Mouse (Mus musculus): Measurements from ENCODE around the gene Egf. TPM values are rescaled to one million over a fixed set of nuclear protein-coding genes. Genes with fewer than 3 reads are reported as not detected.

Gene Egf
- polyA plus RNA-seq, 1 experiment from 2014 or later, result 1.8 TPM

DNA sequence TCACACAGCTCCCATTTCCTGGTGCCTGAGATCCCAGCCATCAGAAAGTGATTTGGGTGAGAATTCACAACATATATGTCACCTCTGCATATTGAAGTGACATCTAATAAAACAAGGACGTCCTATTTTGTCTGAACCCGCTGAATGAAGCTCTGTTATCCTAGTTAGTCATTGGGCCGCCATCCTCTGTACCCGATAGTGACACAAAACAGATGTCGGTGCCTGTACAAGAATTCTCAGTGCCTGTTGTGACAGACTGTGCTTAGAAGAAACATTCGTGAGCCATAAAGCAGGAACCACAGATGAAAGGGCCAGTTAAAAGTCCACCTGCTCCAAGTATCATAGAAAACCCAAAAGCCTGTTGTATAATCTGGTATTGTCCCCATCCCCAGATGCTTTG, 117.7 kb downstream of the Egf start:
- no peak overlapping the region for H3K27ac ChIP-seq (ENCODE audit: low read depth, low read length)
- H3K9me3 ChIP-seq (ENCODE audit: control insufficient read depth, low read length), result no peaks in the 10 kb centered on the region
- no peaks in the 10 kb centered on the region; the same call in none of the 2 replicates for H3K4me1 ChIP-seq (ENCODE audit: control insufficient read depth, insufficient read depth, low read depth, low read length)
- H3K4me3 ChIP-seq (ENCODE audit: low read length), result no peak overlapping the region
- WGBS, result 93% methylated on average over 6 of the region's 6 CpGs
- 0 out of 2 replicates have a peak, but pooled peaks cover 2% of the 10 kb centered on the region for H3K36me3 ChIP-seq (ENCODE audit: control insufficient read depth, insufficient read depth, low read length)
- ATAC-seq, result no peak
- H3K4me2 ChIP-seq (ENCODE audit: low read length), result no peak overlapping the region
- no peak overlapping the region for H3K9ac ChIP-seq (ENCODE audit: low read depth, low read length)
- no peaks in the 10 kb centered on the region for H3K27me3 ChIP-seq (replicated peaks; ENCODE audit: control insufficient read depth, insufficient read depth, low read length)

GRCm38 (mm10) chr3:129634260-129634901, 120.7 kb downstream of the Egf start:
- Histone ChIP-seq H3K36me3 (ENCODE audit: control insufficient read depth, insufficient read depth, low read length) (0 out of 2 replicates have a peak, but pooled peaks cover 2% of the 10 kb centered on the region), H3K4me3 (ENCODE audit: low read length) (no peak overlapping the region), H3K4me1 (ENCODE audit: control insufficient read depth, insufficient read depth, low read depth, low read length) (no peaks in the 10 kb centered on the region), H3K4me2 (ENCODE audit: low read length) (no peak overlapping the region), H3K27ac (ENCODE audit: low read depth, low read length) (no peak overlapping the region), H3K27me3 (replicated peaks; ENCODE audit: control insufficient read depth, insufficient read depth, low read length) (no peaks in the 10 kb centered on the region), H3K9ac (ENCODE audit: low read depth, low read length) (no peak overlapping the region), H3K9me3 (ENCODE audit: control insufficient read depth, low read length) (no peaks in the 10 kb centered on the region)
- WGBS, result 87% methylated on average over 11 of the region's 11 CpGs
- peak; percentile 85 for ATAC-seq

DNA sequence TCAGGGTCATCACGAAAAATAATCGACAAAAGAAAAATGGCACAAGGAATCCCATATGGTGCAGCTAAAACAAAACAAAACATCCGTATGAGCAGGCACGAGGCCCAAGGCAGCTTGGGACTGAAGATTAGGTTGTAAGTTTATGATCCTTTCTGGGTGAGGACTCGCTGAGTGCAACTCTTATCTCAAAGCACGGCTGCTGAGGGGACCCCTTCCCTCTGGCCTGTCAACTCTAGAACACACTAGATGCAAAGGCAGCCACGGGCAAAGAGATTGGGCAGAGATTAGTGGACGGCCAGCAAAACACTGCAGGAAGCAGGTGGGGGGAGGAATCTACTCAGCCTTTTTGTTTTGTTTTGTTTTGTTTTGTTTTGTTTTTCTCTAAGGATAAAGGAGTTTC, 121.6 kb downstream of the Egf start:
- H3K4me3 ChIP-seq (ENCODE audit: low read length), result no peak overlapping the region
- H3K27ac ChIP-seq (ENCODE audit: low read depth, low read length), result no peak overlapping the region
- no peaks in the 10 kb centered on the region for H3K4me1 ChIP-seq (ENCODE audit: control insufficient read depth, insufficient read depth, low read depth, low read length)
- no peak overlapping the region for H3K9ac ChIP-seq (ENCODE audit: low read depth, low read length)
- 0 out of 2 replicates have a peak, but pooled peaks cover 2% of the 10 kb centered on the region for H3K36me3 ChIP-seq (ENCODE audit: control insufficient read depth, insufficient read depth, low read length)
- ATAC-seq, result no peak
- no peaks in the 10 kb centered on the region for H3K9me3 ChIP-seq (ENCODE audit: control insufficient read depth, low read length)
- no peak overlapping the region for H3K4me2 ChIP-seq (ENCODE audit: low read length)
- H3K27me3 ChIP-seq (replicated peaks; ENCODE audit: control insufficient read depth, insufficient read depth, low read length), result no peaks in the 10 kb centered on the region
- 79% methylated on average over 8 of the region's 8 CpGs for WGBS

DNA sequence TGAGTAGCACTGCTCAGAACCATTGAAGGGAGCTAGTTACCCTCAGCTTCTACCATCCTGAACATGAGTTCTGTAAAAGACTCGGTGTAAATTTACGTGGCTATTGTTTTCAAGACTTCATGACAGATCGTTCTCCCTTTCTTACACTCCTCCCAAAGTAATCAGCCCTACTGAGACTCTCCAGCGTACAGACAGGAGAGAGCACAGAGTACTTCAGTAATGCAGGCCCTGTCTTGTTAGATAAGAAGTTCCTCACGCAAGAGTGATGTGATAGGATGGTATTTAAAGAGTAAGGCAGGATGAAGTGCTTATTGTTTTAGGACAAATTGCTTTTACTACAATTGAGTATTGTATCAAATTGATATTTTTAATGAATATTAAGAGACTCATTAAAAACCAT, 123.3 kb downstream of the Egf start:
- Histone ChIP-seq H3K4me1 (ENCODE audit: control insufficient read depth, insufficient read depth, low read depth, low read length) (no peaks in the 10 kb centered on the region), H3K27me3 (replicated peaks; ENCODE audit: control insufficient read depth, insufficient read depth, low read length) (no peaks in the 10 kb centered on the region), H3K4me3 (ENCODE audit: low read length) (no peak overlapping the region), H3K9me3 (ENCODE audit: control insufficient read depth, low read length) (no peaks in the 10 kb centered on the region), H3K27ac (ENCODE audit: low read depth, low read length) (no peak overlapping the region), H3K36me3 (ENCODE audit: control insufficient read depth, insufficient read depth, low read length) (0 out of 2 replicates have a peak, but pooled peaks cover 1% of the 10 kb centered on the region), H3K9ac (ENCODE audit: low read depth, low read length) (no peak overlapping the region), H3K4me2 (ENCODE audit: low read length) (no peak overlapping the region)
- ATAC-seq, result no peak
- 94% methylated on average over 5 of the region's 5 CpGs for WGBS

GRCm38 (mm10) chr3:129631018-129631417, 124.1 kb downstream of the Egf start:
- ATAC-seq, result no peak
- 62% methylated on average over 1 of the region's 1 CpGs for WGBS
- no peak overlapping the region for H3K27ac ChIP-seq (ENCODE audit: low read depth, low read length)
- H3K36me3 ChIP-seq (ENCODE audit: control insufficient read depth, insufficient read depth, low read length), result no peaks in the 10 kb centered on the region
- no peaks in the 10 kb centered on the region for H3K9me3 ChIP-seq (ENCODE audit: control insufficient read depth, low read length)
- H3K9ac ChIP-seq (ENCODE audit: low read depth, low read length), result no peak overlapping the region
- H3K4me3 ChIP-seq (ENCODE audit: low read length), result no peak overlapping the region
- H3K4me2 ChIP-seq (ENCODE audit: low read length), result no peak overlapping the region
- H3K4me1 ChIP-seq (ENCODE audit: control insufficient read depth, insufficient read depth, low read depth, low read length), result no peaks in the 10 kb centered on the region
- H3K27me3 ChIP-seq (replicated peaks; ENCODE audit: control insufficient read depth, insufficient read depth, low read length), result no peaks in the 10 kb centered on the region

Small RNA genes within 50 kb of the gene (microRNA-seq; reads per million reads assigned to microRNA genes)
- not detected for gene Gm24515

Other genes starting within 250 kb of the Egf start
- gene Elovl6, start 223.0 kb downstream of the Egf start, polyA plus RNA-seq (2015; fragmentation: Nextera tagmentation; extraction: Ambion mirVana), result 44.3 and 44.4 TPM in 2 replicates
- gene Lrit3, start 48.7 kb upstream of the Egf start, polyA plus RNA-seq (2015; fragmentation: Nextera tagmentation; extraction: Ambion mirVana), result not detected in 2 replicates
- 0.16 and 0.18 TPM in 2 replicates for gene Rrh, start 67.3 kb upstream of the Egf start, polyA plus RNA-seq (2015; fragmentation: Nextera tagmentation; extraction: Ambion mirVana)
- 37.6 and 39.9 TPM in 2 replicates for gene Gar1, start 76.1 kb upstream of the Egf start, polyA plus RNA-seq (2015; fragmentation: Nextera tagmentation; extraction: Ambion mirVana)
- gene Cfi, start 80.6 kb upstream of the Egf start, polyA plus RNA-seq (2015; fragmentation: Nextera tagmentation; extraction: Ambion mirVana), result 0.44 and 0.53 TPM in 2 replicates
- 39.2 and 39.8 TPM in 2 replicates for gene Pla2g12a, start 123.3 kb upstream of the Egf start, polyA plus RNA-seq (2015; fragmentation: Nextera tagmentation; extraction: Ambion mirVana)
- 20.8 and 23.1 TPM in 2 replicates for gene Casp6, start 146.1 kb upstream of the Egf start, polyA plus RNA-seq (2015; fragmentation: Nextera tagmentation; extraction: Ambion mirVana)
- 5.7 and 6.5 TPM in 2 replicates for gene Mcub, start 214.9 kb upstream of the Egf start, polyA plus RNA-seq (2015; fragmentation: Nextera tagmentation; extraction: Ambion mirVana)

All from hindbrain, embryonic 16.5 days (tissue).